In the genomic region with DNA sequence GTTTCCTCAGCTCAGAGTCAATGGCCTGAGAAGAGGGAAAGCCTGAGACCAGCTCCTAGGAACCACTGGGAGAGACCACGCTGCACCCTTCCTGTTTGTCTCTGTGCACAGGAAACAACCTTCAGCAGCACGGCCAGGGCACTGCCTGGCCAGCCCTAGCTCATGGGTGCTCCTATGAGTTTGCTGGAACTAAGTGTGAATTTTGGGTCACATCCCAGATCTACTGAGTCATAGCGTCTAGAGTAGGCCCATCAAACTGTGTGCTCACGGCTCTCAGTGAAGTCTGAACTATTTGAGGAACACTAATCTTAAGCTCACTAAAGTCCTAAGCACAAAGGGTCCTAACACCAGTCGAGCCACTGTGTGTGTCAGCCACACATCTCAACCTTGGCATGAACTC, we compare ENCODE assay signal across 14 mouse cellular contexts. TPM values are rescaled to one million over a fixed set of nuclear protein-coding genes. Genes with fewer than 3 reads are reported as not detected.
DNase-seq lines count a peak whose midpoint lies in the region; ATAC-seq and TF ChIP-seq lines count a peak whose summit lies in the region.
"Had no signal": no experiment of that assay in that cellular context is flagged by ENCODE, and none has a peak within 500 bp of the region (broad histone marks: within the 10 kb centered on the region; RNA-seq: fewer than 3 reads in every experiment).

No protein-coding gene starts in this region.

- no peak overlapping the region for H3K4me2 ChIP-seq in neural tube, embryonic 13.5 days
- no peak overlapping the region for H3K4me2 ChIP-seq in heart, postnatal 0 days (ENCODE audit: low read depth, low read length)
- H3K4me2 ChIP-seq: hindbrain, embryonic 15.5 days; kidney, embryonic 15.5 days; liver, embryonic 12.5 days; stomach, embryonic 15.5 days had no signal

- no peaks in the 10 kb centered on the region for H3K27me3 ChIP-seq in neural tube, embryonic 13.5 days
- H3K27me3 ChIP-seq in heart, postnatal 0 days (ENCODE audit: control insufficient read depth, insufficient read depth, low read length), result no peaks in the 10 kb centered on the region
- H3K27me3 ChIP-seq: hindbrain, embryonic 15.5 days; kidney, embryonic 15.5 days; liver, embryonic 12.5 days; stomach, embryonic 15.5 days had no signal

- no peak for TF ChIP-seq CTCF in heart, postnatal 0 days (IDR thresholded peaks at IDR 0.05; ENCODE audit: low read depth)

- no peak for DNase-seq in frontal cortex, postnatal 10 days (ENCODE audit: low spot score in 2 of 2)
- DNase-seq in neural tube, embryonic 10.5 days (ENCODE audit: extremely low spot score, low spot score), result no peak
- peak; percentile 77 for DNase-seq in heart, postnatal 0 days (ENCODE audit: low spot score)
- no peak for DNase-seq in kidney, postnatal 25 days
- DNase-seq in thymus, postnatal 10 days (ENCODE audit: low spot score in 2 of 2), result no peak
- DNase-seq in gastrocnemius, postnatal 10 days, result no peak
- DNase-seq: B cell, adult 2 months; cerebellum, postnatal 14 days had no signal

- peaks cover 51% of the 10 kb centered on the region for H3K4me1 ChIP-seq in neural tube, embryonic 13.5 days (replicated peaks)
- H3K4me1 ChIP-seq in heart, postnatal 0 days (ENCODE audit: control insufficient read depth, insufficient read depth), result peaks cover 71% of the 10 kb centered on the region

- WGBS in neural tube, embryonic 13.5 days, result 86% methylated on average over 5 of the region's 5 CpGs
- 18% methylated on average over 5 of the region's 5 CpGs for WGBS in heart, postnatal 0 days

- H3K27ac ChIP-seq in neural tube, embryonic 13.5 days (replicated peaks), result 0 out of 2 replicates have a peak overlapping the region, but pooled peaks have one; percentile 74
- H3K27ac ChIP-seq in heart, postnatal 0 days (ENCODE audit: low read depth), result peak overlapping the region; percentile 83
- H3K27ac ChIP-seq: liver, embryonic 12.5 days had no signal

- no peaks in the 10 kb centered on the region for H3K36me3 ChIP-seq in neural tube, embryonic 13.5 days
- no peaks in the 10 kb centered on the region for H3K36me3 ChIP-seq in heart, postnatal 0 days (replicated peaks; ENCODE audit: control insufficient read depth, insufficient read depth, low read length)
- H3K36me3 ChIP-seq: hindbrain, embryonic 15.5 days; kidney, embryonic 15.5 days; liver, embryonic 12.5 days; stomach, embryonic 15.5 days had no signal

- no peak for TF ChIP-seq EP300 in heart, postnatal 0 days (IDR thresholded peaks at IDR 0.05; ENCODE audit: low read depth)

- H3K4me3 ChIP-seq in neural tube, embryonic 13.5 days, result no peak overlapping the region
- H3K4me3 ChIP-seq in heart, postnatal 0 days (ENCODE audit: low read depth, low read length), result no peak overlapping the region
- H3K4me3 ChIP-seq: hindbrain, embryonic 15.5 days; kidney, embryonic 15.5 days; liver, embryonic 12.5 days; stomach, embryonic 15.5 days had no signal

- peak; percentile 35; the same call in 1 of the 2 replicates for ATAC-seq in frontal cortex, adult (ENCODE audit: low TSS enrichment)
- ATAC-seq in neural tube, embryonic 13.5 days (ENCODE audit: low read depth), result no peak
- ATAC-seq in heart, postnatal 0 days (ENCODE audit: insufficient read depth, low read depth), result peak; percentile 60
- ATAC-seq: liver, embryonic 12.5 days had no signal

- H3K9ac ChIP-seq in neural tube, embryonic 13.5 days, result no peak overlapping the region
- no peak overlapping the region for H3K9ac ChIP-seq in heart, postnatal 0 days (replicated peaks; ENCODE audit: low read depth, low read length)
- H3K9ac ChIP-seq: hindbrain, embryonic 15.5 days; kidney, embryonic 15.5 days; liver, embryonic 12.5 days; stomach, embryonic 15.5 days had no signal

- H3K9me3 ChIP-seq in neural tube, embryonic 13.5 days, result no peaks in the 10 kb centered on the region
- H3K9me3 ChIP-seq in heart, postnatal 0 days (replicated peaks; ENCODE audit: control insufficient read depth, low read length), result no peaks in the 10 kb centered on the region
- H3K9me3 ChIP-seq: hindbrain, embryonic 15.5 days; kidney, embryonic 15.5 days; liver, embryonic 12.5 days; stomach, embryonic 15.5 days had no signal

RNA-seq across cellular contexts. Expression of a gene that starts 10.9 kb away (rescaled TPM):
- 18.2 and 18.9 TPM in 2 replicates for polyA plus RNA-seq in neural tube, embryonic 13.5 days (2015; fragmentation: Nextera tagmentation; extraction: Ambion mirVana)
- 124 and 149 TPM in 2 replicates for total RNA-seq in heart, postnatal 0 days (2014; rRNA removed; ENCODE audit: low replicate concordance)
- 58.0 and 66.5 TPM in 2 replicates for polyA plus RNA-seq in heart, postnatal 0 days (2015; fragmentation: Nextera tagmentation; extraction: Ambion mirVana)
- 100 to 1,000 TPM; 258 to 272 TPM for total RNA-seq in gastrocnemius, postnatal 10 days (2021)
